Mouse (Mus musculus) left cerebral cortex, postnatal 14 days (tissue): ENCODE results near the gene Trim46. TPM values are rescaled to one million over a fixed set of nuclear protein-coding genes. Genes with fewer than 3 reads are reported as not detected.
A peak's percentile ranks its signal among the peaks of the same experiment; 100 is the strongest.
"Not testable (repeated sequence)": the region's sequence is repeated elsewhere in the genome, so short reads cannot be mapped to it uniquely, and the experiment has no call there.

Experiments used
- DNase-seq, 2 experiments: peaks; one replicate each; pipeline ENCODE4 v3.0.0; 2021 to 2022; ENCODE audit warnings: low spot score in 2 of 2, mixed read lengths in 1 of 2
- intact Hi-C: fragments of 180-260 bp; cut with DNase I; formaldehyde crosslinking; loops from one replicate; pipeline ENCODE4 v1.15.1; 2025
- total RNA-seq, 2 experiments: library from RNA; stranded (reverse); gene quantifications; 2 replicates each; pipeline ENCODE4 v1.2.3; 2021

Trim46 gene
- total RNA-seq, 2 experiments from 2014 or later: 102 to 105 TPM

DNA sequence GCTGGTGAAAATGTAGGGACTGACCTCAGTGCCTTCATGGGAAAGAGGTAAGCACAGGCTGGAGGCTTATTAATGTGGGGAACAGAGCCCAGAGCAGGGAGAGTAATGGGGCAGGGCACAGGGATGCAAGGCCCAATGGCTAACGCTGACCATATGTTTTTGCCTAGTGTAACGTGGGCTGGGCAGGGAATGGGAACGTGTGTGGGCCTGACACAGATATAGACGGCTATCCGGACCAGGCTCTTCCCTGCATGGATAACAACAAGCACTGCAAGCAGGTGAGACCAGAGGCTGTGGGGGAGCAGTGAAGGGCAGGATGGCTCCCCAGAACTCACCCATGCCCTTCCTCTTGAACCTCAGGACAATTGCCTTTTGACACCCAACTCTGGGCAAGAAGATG is 24.9 kb downstream of the Trim46 start:
- intact Hi-C loops: loop anchor here (10.0 kb wide), 1 partner anchor 554 kb away; the partner anchor contains the start of gene Ube2q1
- DNase-seq: no peak

DNA sequence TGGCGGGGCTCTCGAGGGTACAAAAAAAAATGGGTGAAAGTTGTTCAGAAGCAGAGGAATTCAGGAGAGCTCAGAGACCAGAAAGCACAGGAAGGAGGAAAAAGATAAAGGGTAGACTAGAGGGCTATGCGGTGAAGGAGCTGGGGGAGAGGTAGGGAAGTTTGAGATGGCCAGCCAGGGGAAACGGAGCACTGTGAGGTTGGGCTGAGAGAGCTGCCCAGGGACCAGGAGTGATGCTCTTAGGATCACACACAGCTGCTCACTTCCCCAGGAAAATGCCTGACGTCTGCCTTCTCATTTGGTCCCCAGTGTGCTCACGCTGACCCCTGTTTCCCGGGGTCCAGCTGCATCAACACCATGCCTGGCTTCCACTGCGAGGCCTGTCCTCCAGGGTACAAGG is 26.6 kb downstream of the Trim46 start:
- intact Hi-C loops: no loop called here
- DNase-seq: no peak

DNA sequence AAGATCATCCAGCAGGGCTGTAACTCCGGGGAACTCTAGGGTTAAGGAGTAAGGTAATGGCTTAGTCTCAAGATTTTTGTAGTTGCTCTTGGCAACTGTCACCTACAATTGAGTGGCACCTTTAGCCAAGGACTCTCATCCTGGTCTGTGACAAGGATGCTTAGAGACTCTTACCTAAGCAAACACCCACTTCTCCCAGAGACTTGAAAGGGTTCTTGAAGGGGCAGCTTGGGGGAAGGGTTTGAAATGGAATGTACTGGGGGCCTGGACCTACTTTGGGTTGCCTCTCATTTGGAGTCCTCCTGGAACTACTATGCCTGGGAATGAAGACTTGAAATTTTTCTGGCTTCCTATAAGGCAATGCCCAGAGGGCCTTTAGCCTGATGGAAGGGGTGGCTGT is 27.8 kb downstream of the Trim46 start:
- no peak for DNase-seq
- intact Hi-C loops: no loop called here

DNA sequence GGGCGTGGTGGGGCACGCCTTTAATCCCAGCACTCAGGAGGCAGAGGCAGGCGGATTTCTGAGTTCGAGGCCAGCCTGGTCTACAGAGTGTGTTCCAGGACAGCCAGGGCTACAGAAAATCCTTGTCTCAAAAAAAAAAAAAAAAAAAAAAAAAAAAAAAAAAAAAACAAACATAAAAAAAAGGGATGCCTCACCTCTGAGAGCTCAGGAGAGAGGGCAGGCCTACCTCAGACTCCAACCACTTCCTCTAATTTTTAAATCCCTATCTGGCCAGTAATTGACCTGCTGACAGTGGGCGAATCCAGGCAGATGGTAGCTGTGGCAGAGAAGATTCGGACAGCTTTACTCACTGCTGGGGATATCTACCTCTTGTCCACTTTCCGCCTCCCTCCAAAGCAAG is 29.7 kb downstream of the Trim46 start:
- intact Hi-C loops, DNase-seq: not testable (repeated sequence)

DNA sequence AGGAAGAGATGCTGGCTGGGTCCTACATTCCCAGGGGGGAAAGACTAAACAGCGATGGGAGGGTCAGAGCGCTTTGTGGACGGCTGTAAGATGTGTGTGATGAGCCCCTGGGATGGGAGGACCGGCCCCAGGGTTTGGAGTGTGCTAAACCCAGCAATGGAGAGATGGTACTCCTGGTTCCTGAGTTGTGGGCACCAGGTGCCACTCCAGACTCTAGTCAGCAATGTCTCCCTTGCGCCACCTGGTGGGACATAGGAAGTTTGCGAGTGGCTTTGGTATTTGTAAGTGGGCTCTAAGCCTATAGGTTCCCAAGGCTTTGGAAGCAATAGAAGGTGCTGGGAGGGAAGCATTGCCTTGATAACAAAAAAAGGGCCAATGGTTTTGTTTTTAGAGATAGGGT is 30.3 kb downstream of the Trim46 start:
- intact Hi-C loops: no loop called here
- peak; percentile 92 to 96 for DNase-seq

DNA sequence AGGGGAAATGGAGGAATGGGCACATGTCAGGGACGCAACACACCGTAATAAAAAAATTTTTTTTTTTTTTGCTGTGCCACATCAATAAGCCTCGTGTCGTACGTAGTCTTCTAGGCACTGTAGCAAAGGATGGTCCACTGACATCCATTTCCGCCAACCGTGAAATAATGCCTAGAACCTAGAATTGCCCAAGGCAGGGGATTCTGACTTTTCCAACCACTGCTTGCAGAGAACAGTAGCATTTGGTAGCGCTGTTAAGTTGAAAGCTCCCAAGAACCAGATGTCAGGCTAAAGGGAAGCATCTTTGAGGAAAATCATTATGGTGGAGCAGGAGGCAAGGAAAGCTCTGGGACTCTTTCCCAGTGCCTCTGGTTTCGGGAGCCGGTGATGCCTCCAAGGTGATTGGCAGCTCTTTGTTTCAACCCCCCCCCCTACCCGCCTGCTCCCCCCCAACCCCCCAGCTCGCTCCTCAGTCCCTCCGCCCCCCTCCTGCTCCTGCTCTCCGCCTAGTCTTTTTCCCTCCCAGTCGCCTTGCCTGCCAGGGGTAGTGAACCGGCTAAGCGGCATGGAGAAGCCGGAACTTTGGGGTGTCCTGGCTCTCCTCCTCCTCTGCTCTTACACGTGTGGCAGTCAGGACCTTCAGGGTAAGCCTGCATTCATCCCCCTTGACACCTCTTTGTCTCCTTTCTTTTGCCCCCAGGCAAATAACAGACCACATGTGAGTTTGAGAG is 31.3 kb downstream of the Trim46 start, which contains the start of gene Thbs3:
Thbs3 (plus strand) TSS at position 500 of the 731 bp plus-strand sequence.
- no peak for DNase-seq
- intact Hi-C loops: loop anchor here (5.0 kb wide), 1 partner anchor 98 kb away; no protein-coding TSS in a partner anchor

DNA sequence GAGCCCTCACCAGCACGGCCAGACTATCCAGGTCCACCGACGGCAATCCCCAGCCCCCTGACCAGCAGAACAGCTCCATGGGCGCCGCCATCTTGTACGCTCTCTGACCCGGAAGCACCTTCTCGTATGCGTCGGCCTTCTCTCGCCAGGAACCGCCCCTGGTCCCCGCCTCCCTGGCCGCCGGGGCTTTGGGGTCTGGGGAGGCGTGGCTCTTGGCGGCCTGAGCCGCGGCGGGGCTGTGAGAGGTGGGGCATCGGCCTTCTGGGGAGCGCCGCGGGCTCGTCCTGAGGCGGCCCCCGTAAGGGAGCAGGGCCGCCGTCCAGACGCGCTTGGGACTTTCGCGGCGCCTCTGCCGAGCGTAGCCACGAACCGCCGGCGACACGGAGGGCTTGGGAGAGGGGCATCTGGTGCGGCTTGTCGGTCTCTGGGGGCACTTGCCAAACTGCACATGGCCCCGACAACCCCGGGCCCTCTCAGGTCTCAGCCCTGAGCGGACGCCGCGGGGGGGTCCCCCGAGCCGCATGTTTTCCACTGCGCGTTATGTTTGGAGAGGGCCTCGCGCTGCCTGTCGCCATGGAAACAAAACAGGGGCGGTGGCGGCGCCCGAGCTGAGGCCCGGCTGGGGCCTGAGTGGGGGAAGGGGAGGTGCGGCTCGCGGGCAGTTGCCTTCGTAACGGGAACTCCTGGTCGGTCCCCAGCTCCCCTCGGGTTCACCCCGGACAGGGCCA is 32.1 kb downstream of the Trim46 start:
- intact Hi-C loops: loop anchor here (5.0 kb wide), 1 partner anchor 97 kb away; no protein-coding TSS in a partner anchor
- peak; percentile 84 to 90 for DNase-seq

DNA sequence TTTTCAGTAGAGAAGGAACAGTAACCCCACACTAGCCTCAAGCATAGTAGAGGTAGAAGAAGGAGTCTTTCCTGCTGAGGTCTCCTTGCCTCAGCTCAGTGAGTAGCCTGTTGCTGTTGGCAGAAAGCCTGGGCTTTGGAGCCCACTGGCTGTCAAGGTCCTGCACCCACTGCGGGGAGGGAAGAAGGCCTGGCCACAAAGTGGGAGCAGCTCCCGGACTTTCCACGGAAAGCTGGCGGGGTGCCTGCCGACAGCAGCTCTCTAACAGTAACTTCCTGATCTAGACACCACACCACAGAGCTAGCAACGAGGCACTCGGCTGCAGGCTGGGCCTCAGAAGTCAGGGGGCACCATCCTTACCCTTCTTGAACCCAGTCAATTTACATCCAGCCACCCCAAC is 35.4 kb downstream of the Trim46 start:
- intact Hi-C loops: loop anchor here (5.0 kb wide), 1 partner anchor 93 kb away; no protein-coding TSS in a partner anchor
- DNase-seq: no peak

DNA sequence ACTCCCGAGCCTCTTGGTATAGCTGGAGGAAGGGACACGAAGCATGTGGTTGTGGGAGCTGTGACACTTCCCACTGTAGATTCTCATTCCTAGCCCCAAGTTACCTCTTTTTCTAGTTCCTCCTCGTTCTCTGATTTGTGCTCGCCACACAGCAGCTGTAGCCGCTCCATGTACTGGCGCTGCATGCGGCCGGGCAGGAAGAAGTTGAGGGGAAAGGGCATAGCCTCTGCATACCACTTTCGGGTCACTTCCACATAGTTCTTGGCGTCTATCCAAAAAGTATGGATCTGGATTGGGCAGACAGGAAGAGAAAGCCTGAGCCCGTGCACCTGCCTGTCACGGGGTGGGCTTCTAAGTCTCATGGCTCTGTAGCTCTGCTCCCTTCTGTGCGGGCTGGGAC is 35.9 kb downstream of the Trim46 start:
- no peak for DNase-seq
- intact Hi-C loops: loop anchor here (5.0 kb wide), 1 partner anchor 93 kb away; no protein-coding TSS in a partner anchor

DNA sequence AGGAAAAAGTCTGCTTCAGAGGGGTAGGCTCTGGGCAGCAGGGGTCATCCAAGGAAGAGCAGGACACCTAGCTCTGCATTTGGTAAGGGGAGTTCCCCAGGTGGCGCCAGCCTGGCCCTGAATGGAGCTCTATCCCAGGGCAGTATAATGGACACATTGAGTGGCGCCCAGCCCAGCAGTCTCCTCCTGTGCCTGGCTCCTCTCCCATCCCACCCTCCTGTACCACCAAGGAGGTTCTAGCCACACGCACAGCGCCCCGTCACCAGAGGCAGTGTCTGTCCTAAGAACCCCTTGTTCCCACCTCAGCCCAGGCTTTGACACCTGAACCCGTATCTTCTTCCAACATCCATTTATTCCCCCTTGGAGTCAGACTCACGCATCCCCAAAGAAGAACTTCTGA is 36.4 kb downstream of the Trim46 start:
- intact Hi-C loops: loop anchor here (5.0 kb wide), 1 partner anchor 92 kb away; no protein-coding TSS in a partner anchor
- DNase-seq: no peak

DNA sequence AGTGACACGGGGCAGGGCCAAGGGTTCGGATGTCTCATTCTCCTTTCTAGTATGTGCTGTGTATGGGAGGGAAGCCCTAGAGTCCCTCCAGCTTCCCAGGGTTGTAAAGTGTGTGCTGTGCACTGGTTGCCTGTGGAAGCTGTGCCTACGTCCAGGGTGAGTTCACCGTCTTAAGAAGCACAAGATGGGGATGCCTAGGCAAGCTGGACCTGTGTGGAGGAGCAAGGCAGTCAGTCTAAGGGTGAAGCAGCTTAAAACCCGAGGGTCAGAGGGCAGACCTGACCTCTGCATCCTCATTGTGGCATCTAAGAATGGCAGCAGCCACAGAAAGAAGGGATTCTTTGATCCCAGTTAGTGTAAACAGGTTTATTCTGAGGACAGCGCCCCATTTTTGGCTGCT is 37.4 kb downstream of the Trim46 start:
- DNase-seq: no peak
- intact Hi-C loops: no loop called here

DNA sequence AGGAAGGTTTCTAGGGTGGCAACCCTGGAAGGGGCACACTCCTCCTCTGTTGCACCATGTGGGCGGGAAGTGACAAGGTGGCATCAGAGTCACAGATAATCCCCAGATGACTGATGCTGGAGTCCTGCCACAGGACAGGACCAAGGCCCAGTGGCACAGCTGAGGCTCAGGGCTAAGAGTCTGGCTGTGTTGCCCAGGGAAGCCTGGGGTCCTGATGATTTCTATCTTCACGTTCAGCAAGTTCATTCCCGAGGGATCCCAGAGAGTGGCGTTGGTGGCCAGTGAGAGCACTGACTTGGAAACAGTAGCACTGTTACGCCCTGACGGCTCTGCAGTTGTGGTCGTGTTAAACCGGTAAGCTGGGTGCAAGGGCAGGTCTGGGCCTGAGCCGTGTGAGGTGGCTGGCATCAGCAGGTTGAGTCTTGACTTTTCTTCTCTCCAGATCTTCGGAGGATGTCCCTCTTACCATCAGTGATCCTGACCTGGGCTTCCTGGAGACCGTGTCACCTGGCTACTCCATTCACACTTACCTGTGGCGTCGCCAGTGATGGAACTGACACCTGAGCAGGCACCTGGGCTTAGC is 37.9 kb downstream of the Trim46 start:
- intact Hi-C loops: no loop called here
- no peak for DNase-seq

DNA sequence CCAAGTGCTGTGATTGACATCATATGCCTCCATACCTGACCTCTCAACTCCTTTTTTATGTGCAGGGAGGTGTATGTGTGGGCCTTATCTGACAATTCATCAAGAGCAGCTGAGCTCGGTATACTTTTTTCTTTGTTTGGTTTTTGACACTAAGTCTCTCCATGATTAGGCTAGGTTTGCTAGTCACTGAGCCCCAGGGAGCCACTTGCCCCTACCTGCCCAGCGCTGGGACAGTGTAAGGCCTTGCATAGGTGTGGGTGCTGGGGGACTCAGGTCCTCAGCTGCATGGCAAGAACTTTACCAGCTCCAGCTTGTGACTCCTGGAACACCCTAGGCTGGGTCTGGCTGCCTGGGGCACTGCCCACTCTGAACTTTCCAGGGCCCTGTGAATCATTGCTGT is 39.4 kb downstream of the Trim46 start:
- intact Hi-C loops: no loop called here
- DNase-seq: no peak

DNA sequence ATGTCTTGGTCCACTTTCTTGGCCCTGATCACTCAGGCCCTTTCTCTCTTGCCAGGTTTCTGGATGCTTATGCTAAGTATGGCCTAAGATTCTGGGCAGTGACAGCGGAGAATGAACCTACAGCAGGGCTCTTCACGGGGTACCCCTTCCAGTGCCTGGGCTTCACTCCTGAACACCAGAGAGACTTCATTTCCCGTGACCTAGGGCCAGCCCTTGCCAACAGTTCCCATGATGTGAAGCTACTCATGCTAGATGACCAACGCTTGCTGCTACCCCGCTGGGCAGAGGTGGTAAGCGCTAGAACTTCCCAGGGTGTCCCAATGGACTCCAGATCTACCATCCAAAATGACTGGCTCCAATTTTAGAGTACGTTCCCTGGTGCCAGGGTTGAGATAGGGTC is 40.0 kb downstream of the Trim46 start:
- intact Hi-C loops: no loop called here
- no peak for DNase-seq

DNA sequence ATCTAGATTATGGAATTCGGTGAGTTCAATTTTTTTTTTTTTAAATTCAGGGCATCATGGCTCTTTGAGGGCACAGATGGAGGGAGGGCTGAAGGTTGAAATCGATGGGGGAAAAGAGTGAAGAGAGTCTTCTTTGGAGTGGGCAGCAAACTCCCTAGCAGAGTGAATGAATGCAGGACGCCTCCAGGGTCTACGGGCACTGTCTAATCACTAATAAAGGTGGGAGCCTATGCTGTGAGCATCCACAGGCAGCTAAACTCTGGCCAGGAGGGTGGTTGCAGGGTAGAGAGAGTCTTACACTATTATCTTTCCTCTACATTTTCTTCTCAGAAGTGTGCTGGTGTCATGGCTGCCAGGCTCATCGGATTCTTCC is 43.0 kb downstream of the Trim46 start:
- intact Hi-C loops: no loop called here
- no peak for DNase-seq

DNA sequence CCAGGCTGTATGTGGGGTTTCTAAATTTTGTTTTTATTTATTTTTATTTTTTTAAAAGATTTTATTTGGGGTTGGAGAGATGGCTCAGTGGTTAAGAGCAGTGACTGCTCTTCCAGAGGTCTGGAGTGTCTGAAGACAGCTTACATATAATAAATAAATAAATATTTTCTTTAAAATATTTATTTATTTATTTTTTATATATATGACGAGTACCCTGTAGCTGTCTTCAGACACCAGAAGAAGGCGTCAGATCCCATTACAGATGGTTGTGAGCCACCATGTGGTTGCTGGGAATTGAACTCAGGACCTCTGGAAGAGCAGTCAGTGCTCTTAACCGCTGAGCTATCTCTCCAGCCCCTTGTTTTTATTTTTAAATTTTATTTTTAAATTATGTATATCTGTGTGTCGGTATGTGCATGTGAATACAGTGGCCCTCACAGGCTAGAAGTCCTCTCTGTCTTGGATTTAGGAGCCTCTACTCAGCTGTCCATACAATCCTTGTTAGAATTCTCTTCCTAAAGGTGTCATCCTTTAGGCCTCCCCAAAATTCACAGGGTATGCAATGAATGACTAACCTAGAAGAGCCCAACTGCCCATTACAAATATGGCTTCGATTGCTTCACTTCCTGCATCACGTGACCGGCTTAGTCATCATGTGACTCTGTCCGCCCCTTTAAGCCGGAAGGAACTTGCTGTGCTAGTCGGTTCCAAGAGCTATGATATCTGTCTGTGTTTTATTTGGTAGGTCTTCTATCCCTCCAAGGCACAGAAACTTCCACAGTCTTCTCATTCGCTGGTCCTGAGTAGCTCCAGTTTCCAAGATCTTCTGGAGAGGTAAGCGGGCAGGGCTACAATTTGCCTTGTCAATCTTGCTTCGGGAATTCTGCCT is 43.6 kb downstream of the Trim46 start, which contains the start of gene Gba:
Gba (plus strand) TSS at position 676 of the 889 bp plus-strand sequence.
- DNase-seq: peak; percentile 91 to 92
- intact Hi-C loops: no loop called here

DNA sequence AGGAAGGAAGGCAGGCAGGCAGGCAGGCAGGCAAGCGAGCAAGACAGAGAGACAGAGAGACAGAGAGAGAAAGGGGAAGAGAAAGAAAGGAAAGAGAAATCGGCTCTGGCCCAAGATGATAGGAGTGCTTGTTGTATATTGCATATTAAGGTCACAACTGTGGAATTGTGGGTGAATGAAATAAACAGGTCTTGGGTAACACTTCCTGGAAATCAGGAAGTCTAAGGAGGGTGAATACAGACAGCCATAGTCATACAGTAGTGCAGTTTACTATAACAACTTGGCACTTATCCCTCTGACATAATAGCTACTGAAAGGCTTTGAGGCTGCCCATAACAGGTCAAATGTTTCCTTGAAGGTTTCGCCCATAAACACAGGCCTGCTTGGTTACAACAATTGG is 46.3 kb downstream of the Trim46 start:
- intact Hi-C loops: no loop called here
- no peak for DNase-seq

DNA sequence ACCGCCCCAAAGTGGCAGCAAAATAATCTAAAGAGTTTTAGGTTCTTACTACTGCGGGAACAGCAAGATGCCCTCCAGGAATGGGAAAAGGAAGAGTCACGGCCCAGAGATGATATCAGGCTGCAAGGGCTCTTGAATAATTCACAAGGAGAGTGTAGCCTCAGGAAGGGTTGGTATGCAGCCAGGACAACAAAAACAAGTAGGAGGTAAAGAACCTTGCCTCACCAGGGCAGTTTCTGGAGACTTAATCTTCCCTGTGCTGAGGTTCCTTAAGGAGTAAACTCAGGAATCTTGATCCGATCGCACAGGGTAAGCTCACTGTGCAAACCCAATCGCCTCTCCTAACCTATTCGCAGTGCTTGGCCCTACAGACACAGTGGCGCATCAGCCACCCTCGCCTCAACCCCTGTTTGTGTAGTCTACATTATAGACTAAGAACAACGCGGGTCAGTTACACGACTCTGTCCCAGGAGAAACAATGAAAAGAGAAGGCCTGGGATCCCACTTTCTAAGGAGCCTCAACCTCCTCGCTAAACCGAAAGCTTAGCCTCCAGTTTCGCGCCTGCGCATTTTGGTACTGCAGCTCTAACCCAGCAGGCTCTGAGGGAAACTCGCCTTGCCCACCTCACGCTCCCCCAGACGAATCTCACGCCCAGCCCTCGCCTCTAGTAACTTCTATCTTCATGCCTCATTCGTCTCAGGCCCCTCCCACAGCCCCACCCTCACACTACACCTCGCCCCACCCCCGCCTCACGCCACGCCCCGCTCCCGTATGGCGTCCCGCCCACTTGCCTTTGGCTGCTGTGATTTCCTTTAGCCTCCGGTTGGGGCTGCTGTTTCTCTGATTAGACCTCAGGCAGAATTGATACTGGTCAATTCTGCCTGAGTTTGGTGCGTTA is 49.9 kb downstream of the Trim46 start:
- intact Hi-C loops: no loop called here

More for the DNA sequence above, 49.9 kb downstream of the Trim46 start:
- peak; percentile 83 to 90 for DNase-seq
